Mouse (Mus musculus): ENCODE measurements at regions not wholly inside any gene's neighbourhood (a gene's known extent, or its start where the extent isn't known, plus 50 kb on each side); places are given as distances from the start of the nearest gene placed in this dataset.

DNA sequence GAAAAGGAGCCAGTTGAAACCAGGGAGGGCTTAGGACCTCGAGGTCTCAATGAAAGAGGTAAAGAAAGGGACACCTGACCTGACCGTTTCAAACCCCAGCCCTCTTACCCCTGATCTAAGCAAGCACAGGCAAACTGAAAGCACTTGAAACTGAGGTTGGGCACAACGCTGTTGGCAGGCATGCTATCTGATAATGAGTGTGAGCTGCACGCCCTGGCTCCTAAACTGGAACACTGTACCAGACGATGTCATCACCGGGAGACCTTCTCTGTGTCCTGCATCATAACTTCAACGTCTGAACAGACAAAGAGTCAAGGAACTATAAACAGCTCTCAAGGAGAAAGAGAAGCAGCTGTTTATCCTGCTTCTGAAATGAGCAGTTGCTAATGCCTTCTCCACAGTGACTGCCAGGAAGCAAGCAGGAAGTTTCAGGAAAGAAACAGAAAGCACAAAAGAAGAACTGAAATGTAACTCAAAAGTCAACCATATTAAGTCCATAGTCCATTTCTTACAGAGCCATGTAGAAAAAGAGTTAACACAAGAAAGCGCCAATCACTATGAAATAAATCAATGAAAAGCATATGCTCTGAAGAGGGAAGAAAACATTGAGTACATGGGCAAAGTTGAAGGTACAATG lies 301.3 kb downstream of the Epha4 start:
- no peak for TF ChIP-seq CTCF (conservative IDR thresholded peaks at IDR 0.05; ENCODE audit: low read length)
- TF ChIP-seq NANOG (IDR thresholded peaks at IDR 0.05; ENCODE audit: borderline replicate concordance, low read length), result no peak
